Comparison of ENCODE assay signal across 33 mouse cellular contexts in the genomic region with DNA sequence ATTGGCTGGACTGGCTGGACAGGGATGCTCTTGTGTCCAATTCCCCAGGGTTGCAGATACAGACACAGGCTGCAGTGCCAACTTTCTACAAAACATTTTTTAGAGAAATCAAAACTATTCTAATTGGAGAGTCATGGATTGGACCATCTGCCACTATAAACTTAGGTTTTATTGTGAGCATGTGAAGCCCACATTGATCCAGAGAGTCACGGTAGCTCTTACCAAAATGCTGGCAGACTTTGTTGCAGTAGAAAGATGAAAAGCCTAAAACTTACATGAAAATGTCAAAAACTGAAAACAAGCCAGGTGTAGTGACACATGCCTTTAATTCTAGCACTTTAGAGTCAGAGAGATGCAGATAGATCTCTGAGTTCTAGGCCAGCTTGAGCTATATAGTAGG.
"Had no signal": no experiment of that assay in that cellular context is flagged by ENCODE, and none has a peak within 500 bp of the region (broad histone marks: within the 10 kb centered on the region; RNA-seq: fewer than 3 reads in every experiment).

No protein-coding gene starts in this region.

- DNase-seq: heart, postnatal 10 days; heart, postnatal 14 days; heart, postnatal 36 days; heart, postnatal 4 days; kidney, adult 11 months; kidney, adult 18-20 months; kidney, adult 2 months; kidney, adult 8-10 months; kidney, adult 9 months; kidney, postnatal 10 days; kidney, postnatal 14 days; kidney, postnatal 25 days; kidney, postnatal 36 days; kidney, postnatal 4 days; layer of hippocampus, adult 9-11 months; layer of hippocampus, postnatal 36 days had no signal

- ATAC-seq: hindbrain, embryonic 16.5 days; hindbrain, postnatal 0 days; inflammation-experienced regulatory T-cells, adult 6 months; intestine, embryonic 15.5 days; intestine, embryonic 16.5 days; intestine, postnatal 0 days had no signal

- H3K4me3 ChIP-seq: heart, embryonic 10.5 days; heart, embryonic 12.5 days; heart, embryonic 13.5 days; heart, embryonic 15.5 days; hindbrain, embryonic 10.5 days; hindbrain, embryonic 12.5 days; hindbrain, embryonic 13.5 days; hindbrain, embryonic 15.5 days; intestine, embryonic 15.5 days; kidney, embryonic 15.5 days had no signal

- H3K27ac ChIP-seq: heart, embryonic 10.5 days; heart, embryonic 13.5 days; heart, embryonic 15.5 days; hindbrain, embryonic 10.5 days; hindbrain, embryonic 12.5 days; hindbrain, embryonic 13.5 days; hindbrain, embryonic 14.5 days; hindbrain, embryonic 15.5 days; hindbrain, postnatal 0 days; intestine, embryonic 15.5 days; kidney, embryonic 15.5 days; kidney, postnatal 0 days had no signal
